Mouse (Mus musculus): Measurements from ENCODE around the gene Hhatl. TPM values are rescaled to one million over a fixed set of nuclear protein-coding genes. Genes with fewer than 3 reads are reported as not detected.

Hhatl gene
- total and polyA plus RNA-seq, 3 experiments = not detected

DNA sequence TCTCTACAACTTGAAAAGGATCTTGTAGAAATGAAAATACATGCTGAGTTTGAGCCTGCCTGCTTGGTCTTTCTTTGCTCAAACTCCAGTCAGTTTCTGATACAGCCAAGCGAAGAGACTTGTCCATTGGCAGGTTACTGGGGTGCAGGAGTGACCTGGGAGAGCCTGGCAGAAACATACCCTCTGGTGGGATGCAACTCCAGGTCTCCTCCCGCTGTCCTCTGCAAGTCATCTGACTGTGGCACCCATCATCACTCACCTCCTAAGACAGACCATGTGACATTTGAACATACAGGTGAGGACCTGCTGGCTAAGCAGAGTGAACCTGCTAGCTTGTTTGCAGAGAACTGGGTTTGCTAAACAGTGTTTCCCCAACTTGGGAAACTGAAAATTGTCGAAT lies 35.5 kb downstream of the Hhatl start:
- dilution Hi-C loops (cut with MboI; ENCODE audit: extremely low pct_ligation_motif_present, extremely low pct_unique_long_range_greater_than_20kb, low sequenced_read_pairs) = no loop called here
- Histone ChIP-seq H3K27ac (ENCODE audit: insufficient read depth, low read depth) (no peak overlapping the region), H3K9ac (ENCODE audit: insufficient read depth, low read depth) (no peak overlapping the region), H3K27me3 (replicated peaks) (no peaks in the 10 kb centered on the region), H3K36me3 (replicated peaks in 1 of 2; ENCODE audit: control insufficient read depth in 1 of 2, insufficient read depth in 1 of 2, low read length in 1 of 2) (peaks cover 55 to 79% of the 10 kb centered on the region in 2 experiments), H3K4me1 (ENCODE audit: control insufficient read depth in 1 of 2, insufficient read depth in 2 of 2) (peaks cover 0 to 7% of the 10 kb centered on the region in 2 experiments; a peak in 1 of 4 replicates), H3K4me3 (replicated peaks in 1 of 3; ENCODE audit: low read depth in 2 of 3, low read length in 2 of 3, poor library complexity in 1 of 3) (no peak overlapping the region), H3K9me3 (replicated peaks; ENCODE audit: low read length) (peaks cover 27% of the 10 kb centered on the region), H3K4me2 (ENCODE audit: insufficient read depth, low read depth, poor library complexity, severe bottlenecking) (no peak overlapping the region), H3K79me2 (replicated peaks; ENCODE audit: control insufficient read depth, extremely low read depth, insufficient read depth, poor library complexity, severe bottlenecking) (no peaks in the 10 kb centered on the region)
- TF ChIP-seq ZKSCAN1 (IDR thresholded peaks at IDR 0.05; ENCODE audit: borderline replicate concordance, low read depth, low read length) = no peak
- no peak for TF ChIP-seq ETS1 (conservative IDR thresholded peaks at IDR 0.05; ENCODE audit: low read depth, low read length)
- TF ChIP-seq MEF2A (IDR thresholded peaks at IDR 0.05; ENCODE audit: borderline replicate concordance, low read depth, low read length) = no peak
- TF ChIP-seq MXI1 (IDR thresholded peaks at IDR 0.05; ENCODE audit: low read depth, low read length) = no peak
- TF ChIP-seq CTCF (conservative IDR thresholded peaks at IDR 0.05 in 1 of 2, IDR thresholded peaks at IDR 0.05 in 1 of 2; ENCODE audit: low read depth in 2 of 2, low read length in 2 of 2) = no peak
- no peak for TF ChIP-seq MYC (IDR thresholded peaks at IDR 0.05; ENCODE audit: low read depth, low read length)
- TF ChIP-seq BHLHE40 (IDR thresholded peaks at IDR 0.05; ENCODE audit: low read depth, low read length) = no peak
- TF ChIP-seq KAT2A (IDR thresholded peaks at IDR 0.05; ENCODE audit: insufficient replicate concordance, low read length) = no peak
- TF ChIP-seq MAX (IDR thresholded peaks at IDR 0.05; ENCODE audit: low read length) = no peak
- no peak for TF ChIP-seq CHD2 (IDR thresholded peaks at IDR 0.05; ENCODE audit: low read length)
- TF ChIP-seq UBTF (IDR thresholded peaks at IDR 0.05; ENCODE audit: low read depth, low read length) = no peak
- TF ChIP-seq POLR2AphosphoS2 (IDR thresholded peaks at IDR 0.05; ENCODE audit: low read depth, low read length) = no peak
- no peak for TF ChIP-seq JUND (conservative IDR thresholded peaks at IDR 0.05; ENCODE audit: low read depth, low read length)
- TF ChIP-seq NELFE (IDR thresholded peaks at IDR 0.05; ENCODE audit: low read depth, low read length) = no peak
- no peak for TF ChIP-seq GABPA (IDR thresholded peaks at IDR 0.05; ENCODE audit: insufficient replicate concordance, low read depth, low read length)
- no peak for TF ChIP-seq NRF1 (IDR thresholded peaks at IDR 0.05; ENCODE audit: low read depth, low read length)
- no peak for TF ChIP-seq E2F4 (IDR thresholded peaks at IDR 0.05; ENCODE audit: insufficient replicate concordance, low read depth, low read length)
- TF ChIP-seq TCF12 (IDR thresholded peaks at IDR 0.05; ENCODE audit: low read depth, low read length) = no peak
- no peak for TF ChIP-seq EP300 (IDR thresholded peaks at IDR 0.05; ENCODE audit: low read length)
- no peak for TF ChIP-seq RAD21 (IDR thresholded peaks at IDR 0.05; ENCODE audit: low read depth, low read length)
- in situ Hi-C loops (cut with MboI; ENCODE audit: low pct_ligation_motif_present, low pct_unique_long_range_greater_than_20kb, low sequenced_read_pairs) = no loop called here
- no peak for DNase-seq (ENCODE audit: extremely low read depth)

DNA sequence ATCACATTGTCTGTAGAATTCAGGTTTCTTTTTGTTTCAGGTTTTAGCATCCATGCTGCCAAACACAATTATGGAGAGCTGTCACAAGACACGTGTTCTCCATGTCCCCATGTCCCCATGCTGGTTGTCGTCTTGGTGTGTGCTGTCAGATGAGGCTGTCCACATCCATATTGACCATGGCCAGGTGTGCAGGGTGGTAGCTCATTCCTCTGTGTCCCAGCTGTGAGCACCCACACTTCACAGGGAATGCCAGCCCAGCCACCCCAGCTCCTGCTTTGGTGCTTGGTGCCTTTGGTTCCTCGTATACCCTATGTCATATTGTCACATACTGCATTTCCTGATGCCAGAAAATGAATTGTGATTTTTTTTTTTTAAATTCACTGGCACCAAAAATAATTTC lies 37.7 kb downstream of the Hhatl start:
- Histone ChIP-seq H3K27ac (ENCODE audit: insufficient read depth, low read depth) (no peak overlapping the region), H3K27me3 (replicated peaks) (no peaks in the 10 kb centered on the region), H3K4me3 (replicated peaks in 1 of 3; ENCODE audit: low read depth in 2 of 3, low read length in 2 of 3, poor library complexity in 1 of 3) (no peak overlapping the region), H3K4me2 (ENCODE audit: insufficient read depth, low read depth, poor library complexity, severe bottlenecking) (no peak overlapping the region), H3K79me2 (replicated peaks; ENCODE audit: control insufficient read depth, extremely low read depth, insufficient read depth, poor library complexity, severe bottlenecking) (no peaks in the 10 kb centered on the region), H3K4me1 (ENCODE audit: control insufficient read depth in 1 of 2, insufficient read depth in 2 of 2) (no peaks in the 10 kb centered on the region), H3K36me3 (replicated peaks in 1 of 2; ENCODE audit: control insufficient read depth in 1 of 2, insufficient read depth in 1 of 2, low read length in 1 of 2) (peaks cover 77 to 98% of the 10 kb centered on the region in 2 experiments), H3K9me3 (replicated peaks; ENCODE audit: low read length) (peaks cover 17% of the 10 kb centered on the region), H3K9ac (ENCODE audit: insufficient read depth, low read depth) (no peak overlapping the region)
- no peak for DNase-seq (ENCODE audit: extremely low read depth)
- dilution Hi-C loops (cut with MboI; ENCODE audit: extremely low pct_ligation_motif_present, extremely low pct_unique_long_range_greater_than_20kb, low sequenced_read_pairs) (no loop called here), in situ Hi-C loops (cut with MboI; ENCODE audit: low pct_ligation_motif_present, low pct_unique_long_range_greater_than_20kb, low sequenced_read_pairs) (no loop called here)
- no peak for TF ChIP-seq UBTF (IDR thresholded peaks at IDR 0.05; ENCODE audit: low read depth, low read length)
- no peak for TF ChIP-seq ETS1 (conservative IDR thresholded peaks at IDR 0.05; ENCODE audit: low read depth, low read length)
- no peak for TF ChIP-seq USF1 (IDR thresholded peaks at IDR 0.05; ENCODE audit: low read depth, low read length)
- TF ChIP-seq CHD1 (IDR thresholded peaks at IDR 0.05; ENCODE audit: low read depth, low read length) = no peak
- TF ChIP-seq TCF12 (IDR thresholded peaks at IDR 0.05; ENCODE audit: low read depth, low read length) = no peak
- TF ChIP-seq NRF1 (IDR thresholded peaks at IDR 0.05; ENCODE audit: low read depth, low read length) = no peak
- TF ChIP-seq ZNF384 (IDR thresholded peaks at IDR 0.05; ENCODE audit: low read depth, low read length) = no peak
- no peak for TF ChIP-seq PAX5 (IDR thresholded peaks at IDR 0.05; ENCODE audit: low read length)
- no peak for TF ChIP-seq JUND (conservative IDR thresholded peaks at IDR 0.05; ENCODE audit: low read depth, low read length)
- no peak for TF ChIP-seq MAFK (IDR thresholded peaks at IDR 0.05; ENCODE audit: insufficient replicate concordance, low read length)
- no peak for TF ChIP-seq KAT2A (IDR thresholded peaks at IDR 0.05; ENCODE audit: insufficient replicate concordance, low read length)
- no peak for TF ChIP-seq CTCF (conservative IDR thresholded peaks at IDR 0.05 in 1 of 2, IDR thresholded peaks at IDR 0.05 in 1 of 2; ENCODE audit: low read depth in 2 of 2, low read length in 2 of 2)
- no peak for TF ChIP-seq BHLHE40 (IDR thresholded peaks at IDR 0.05; ENCODE audit: low read depth, low read length)
- no peak for TF ChIP-seq RCOR1 (conservative IDR thresholded peaks at IDR 0.05; ENCODE audit: low read depth, low read length)
